Mouse (Mus musculus) kidney, adult 18-20 months (tissue): ENCODE results near the gene Tln2.

Experiments used
- DNase-seq: peaks from one replicate; pipeline ENCODE4 v3.0.0; 2021

The Tln2 gene

DNA sequence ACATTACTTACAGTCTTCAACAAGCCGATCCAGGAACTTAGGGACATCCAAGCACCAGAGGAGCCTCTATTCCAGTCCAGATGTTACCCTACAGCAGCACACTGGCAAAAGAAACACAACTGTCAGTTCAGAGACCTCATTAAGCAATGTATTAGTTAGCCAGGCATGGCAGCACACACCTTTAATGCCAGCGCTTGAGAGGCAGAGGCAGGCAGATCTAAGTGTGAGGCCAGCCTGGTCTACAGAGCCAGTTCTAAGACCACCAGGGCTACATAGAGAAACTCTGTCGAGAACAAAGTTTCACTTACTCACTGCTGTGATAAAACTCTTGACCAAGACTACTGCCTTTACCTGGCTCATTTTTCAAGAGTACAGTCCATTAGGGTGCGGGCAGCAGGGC, at the start of gene Tln2:
Gene Tln2, minus strand, starts transcription at position 101 of the 400 bp plus-strand sequence.
- DNase-seq, result no peak

DNA sequence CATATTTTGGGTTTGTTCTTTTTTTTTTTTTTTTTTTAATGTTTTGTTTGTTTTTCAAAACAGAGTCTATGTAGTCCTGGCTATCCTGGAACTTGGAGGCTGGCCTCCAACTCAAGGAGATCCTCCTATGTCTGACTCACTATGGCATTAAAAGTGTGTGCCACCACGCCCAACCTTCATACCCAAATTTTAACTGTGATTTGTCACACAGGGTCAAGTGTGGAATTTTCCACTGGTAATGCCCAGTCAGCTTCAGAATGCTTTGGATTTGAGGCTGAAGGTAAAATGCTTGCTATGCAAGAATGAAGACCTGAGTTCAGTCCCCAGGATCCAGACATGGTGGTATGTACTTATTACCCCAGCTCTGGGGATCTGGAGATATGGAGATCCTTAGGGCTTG, 49.7 kb upstream of the Tln2 start:
- no peak for DNase-seq

DNA sequence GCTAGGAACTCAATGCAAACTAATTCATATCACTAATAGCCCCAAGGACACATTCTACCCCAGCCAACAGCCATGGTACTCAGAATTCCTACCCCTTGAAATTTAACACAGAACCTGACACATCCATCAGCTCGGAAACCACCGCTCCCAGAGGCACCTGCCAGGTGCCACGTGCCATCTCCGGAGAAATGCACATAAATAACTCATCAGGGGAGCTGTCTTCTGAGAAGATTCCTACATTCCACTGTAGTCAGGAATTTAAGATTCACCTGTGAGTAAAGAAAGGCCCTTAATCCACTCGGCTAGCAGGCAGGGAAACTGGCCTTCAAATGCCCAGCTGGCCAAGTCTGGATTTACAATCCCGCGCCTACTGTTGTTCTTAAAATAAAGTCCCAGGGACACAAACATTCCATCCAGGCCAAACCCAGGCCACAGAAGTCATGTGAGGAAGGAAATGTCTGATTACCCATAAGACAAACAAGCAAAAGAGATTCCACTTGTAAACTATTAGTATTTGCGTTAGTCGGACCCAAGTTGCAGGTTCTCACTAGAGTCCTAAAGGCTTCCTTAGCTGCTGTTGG, 48.4 kb upstream of the Tln2 start:
- DNase-seq, result no peak

DNA sequence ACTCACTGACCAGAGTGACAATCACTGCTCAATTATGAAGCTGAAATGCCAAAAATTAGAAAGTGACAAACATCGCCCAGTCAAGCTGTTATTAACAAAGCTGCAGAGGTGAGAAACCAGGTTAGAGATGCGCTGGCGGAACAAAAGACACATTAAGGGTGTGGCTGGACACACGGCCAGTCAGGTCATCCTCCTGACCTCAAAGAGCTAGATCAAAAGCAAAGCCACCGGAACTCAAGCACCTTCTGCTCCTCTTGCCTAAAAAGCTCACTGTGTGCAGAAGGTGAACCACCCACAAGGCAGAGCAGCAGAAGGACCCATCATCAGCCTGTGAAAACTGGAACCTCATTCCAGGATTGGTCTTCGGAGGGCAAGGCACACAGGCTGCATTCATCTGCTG, 47.8 kb upstream of the Tln2 start:
- no peak for DNase-seq

DNA sequence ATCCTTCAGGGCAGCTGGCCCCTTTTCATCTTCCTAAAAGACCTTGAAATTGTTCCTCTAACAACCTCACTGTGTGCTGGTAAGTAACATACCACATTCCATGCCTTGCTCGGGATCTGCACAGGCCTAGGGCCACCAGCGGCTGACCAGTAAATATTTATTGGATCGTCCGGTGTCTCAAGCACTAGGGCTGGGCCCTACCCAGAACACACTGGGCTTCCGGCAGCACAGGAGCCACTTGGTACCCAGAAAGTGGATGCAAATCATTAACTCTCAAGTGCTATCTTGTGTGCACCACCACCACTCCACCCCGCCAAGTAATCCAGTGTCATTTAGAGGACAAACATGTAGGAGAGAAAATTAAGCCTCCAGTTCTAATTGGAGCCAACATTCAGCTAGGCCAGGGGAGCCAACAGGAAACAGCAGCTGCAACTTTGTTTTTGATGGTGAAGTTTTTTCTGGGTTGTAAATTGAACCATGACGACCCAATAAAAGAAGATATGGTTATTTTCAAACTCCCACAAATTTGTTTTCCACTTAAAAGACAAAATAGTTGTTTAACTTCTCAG, 46.4 kb upstream of the Tln2 start:
- peak; percentile 61 for DNase-seq

DNA sequence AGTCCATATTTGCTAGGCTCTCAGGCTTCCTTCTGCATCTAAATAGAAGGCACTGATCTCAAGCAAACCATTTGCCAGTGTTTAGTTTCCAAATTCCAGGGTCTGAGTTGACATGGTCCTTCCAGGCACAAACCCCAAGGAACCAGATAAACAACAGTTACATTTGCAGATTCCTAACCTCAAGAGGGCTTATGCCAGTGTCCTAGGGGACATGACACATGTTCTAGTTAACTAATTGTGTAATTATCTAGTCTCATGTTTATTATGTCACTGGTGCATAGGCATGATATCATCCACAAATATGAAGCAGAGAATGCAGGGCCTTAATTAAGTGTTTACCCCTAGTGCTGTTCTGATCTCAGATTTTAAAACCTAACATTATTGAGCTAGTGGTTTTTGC, 45.4 kb upstream of the Tln2 start:
- DNase-seq, result no peak

DNA sequence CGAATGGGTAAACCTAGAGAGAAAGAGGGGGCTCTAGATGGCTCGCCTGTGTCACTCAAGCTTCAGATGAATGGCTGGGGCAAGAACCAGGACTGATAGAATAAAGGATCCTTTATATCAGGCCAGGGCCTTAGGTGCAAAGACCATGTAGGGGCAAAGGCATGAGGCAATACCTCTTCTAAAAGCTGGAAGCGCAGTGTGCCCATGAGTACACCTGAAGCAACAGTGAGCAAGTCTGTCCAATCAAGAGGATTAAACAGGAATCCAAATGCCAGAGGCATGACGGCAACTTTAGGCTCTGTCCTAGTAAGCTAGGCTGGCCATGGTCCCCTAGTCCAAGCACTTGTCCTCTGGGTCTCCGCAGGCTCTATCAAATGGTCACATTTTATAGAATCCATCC, 42.8 kb upstream of the Tln2 start:
- no peak for DNase-seq

DNA sequence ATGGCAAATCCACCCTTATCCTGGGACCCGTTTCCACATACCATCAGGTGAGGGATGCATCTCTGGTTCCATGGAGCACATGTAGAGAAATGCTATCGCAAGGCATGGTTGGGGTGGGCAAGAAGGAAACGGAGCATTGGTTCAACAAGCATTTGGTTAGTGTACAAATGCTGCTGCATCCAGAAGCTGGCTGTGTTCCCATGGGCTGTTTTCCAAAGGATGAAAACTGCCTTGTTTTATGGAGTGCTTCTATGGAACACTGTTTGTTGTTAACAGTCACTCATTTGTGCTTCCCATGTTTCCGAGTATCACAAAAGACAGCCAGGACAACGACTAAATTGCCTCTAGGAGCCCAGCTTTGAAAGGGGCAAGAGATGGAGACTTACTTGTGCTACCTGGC, 35.7 kb upstream of the Tln2 start:
- DNase-seq, result no peak

DNA sequence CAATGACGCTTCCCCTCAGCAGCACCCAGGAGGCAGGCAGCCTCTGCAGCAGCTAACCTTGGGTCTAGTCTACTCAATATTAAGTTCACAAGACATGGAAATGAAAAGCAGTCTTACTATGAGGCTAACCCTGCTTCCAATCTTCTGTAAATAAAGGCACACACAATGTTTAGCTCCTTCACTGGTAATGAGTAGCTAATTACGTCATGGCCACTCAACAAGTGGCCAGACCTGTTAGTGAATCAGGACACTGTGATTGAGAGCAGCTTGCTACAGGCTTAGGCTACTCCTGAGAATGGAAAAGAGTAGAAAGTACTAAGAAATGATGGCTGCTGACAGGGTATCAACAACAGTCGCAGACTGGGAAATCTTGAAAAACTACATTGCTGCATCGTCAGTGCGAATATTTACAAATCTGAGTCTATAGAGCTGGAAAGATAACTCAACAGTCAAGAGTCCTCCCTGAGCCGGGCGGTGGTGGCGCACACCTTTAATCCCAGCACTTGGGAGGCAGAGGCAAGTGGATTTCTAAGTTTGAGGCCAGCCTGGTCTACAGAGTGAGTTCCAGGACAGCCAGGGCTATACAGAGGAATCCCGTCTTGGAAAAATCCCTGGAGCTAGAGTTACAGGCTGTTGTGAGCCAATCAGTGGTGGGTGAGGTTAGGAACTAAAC, 34.1 kb upstream of the Tln2 start:
- DNase-seq, result no peak

DNA sequence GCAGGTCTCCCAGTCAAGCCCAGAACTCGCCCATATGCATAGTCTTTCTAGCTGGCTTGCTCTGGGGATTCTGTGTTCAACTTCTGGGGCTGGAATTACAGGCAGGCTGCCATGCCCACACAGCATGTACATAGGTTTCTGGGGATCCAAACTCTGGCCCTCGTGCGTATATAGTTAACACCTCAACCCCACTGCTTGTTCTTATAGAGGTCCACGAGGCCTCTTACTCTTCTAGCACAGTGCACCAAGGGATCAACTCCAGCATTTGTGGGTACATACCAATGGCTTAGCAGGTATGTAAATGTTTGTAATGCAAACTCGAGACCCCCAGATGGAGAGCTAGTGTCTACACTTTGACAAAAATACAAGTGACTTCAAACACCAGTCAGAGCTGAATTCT, 33.2 kb upstream of the Tln2 start:
- DNase-seq, result no peak

DNA sequence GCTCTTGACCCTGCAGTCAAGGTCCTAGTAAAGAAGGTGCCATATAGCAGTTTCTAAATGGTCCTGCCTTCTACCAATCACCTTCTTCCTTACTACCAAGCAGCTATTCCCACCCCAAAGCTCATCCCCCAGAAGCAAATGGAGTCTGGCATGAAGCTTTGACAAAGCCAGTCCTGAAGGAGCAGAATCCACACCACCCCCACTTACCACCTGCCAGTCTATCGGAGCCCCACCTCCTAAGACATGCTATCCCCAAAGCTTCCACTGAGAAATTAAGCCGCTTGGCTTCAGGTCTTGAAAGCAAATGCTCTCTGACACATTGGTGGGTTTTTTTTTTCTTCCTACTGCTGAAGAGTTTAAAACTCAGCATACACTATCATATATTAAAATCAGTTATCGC, 27.6 kb upstream of the Tln2 start:
- DNase-seq, result no peak

DNA sequence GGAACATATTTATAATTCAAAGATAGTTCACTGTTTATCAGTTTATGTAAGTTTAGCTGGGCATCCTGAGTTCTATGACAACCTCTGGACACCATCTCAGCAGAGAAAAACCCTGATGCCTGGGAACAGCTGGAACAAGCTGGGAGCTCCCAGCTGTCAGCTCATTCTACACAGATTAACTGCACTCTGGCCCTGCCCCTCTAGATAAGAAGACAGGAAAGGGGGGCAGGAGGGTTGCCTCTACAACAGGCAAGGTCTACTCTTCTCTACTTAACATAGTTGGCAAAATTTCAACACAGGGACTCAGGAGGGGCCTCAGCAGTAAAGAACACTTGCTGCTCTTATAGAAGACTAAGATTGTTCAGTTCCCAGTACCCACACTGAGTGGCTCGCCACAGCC, 27.0 kb upstream of the Tln2 start:
- no peak for DNase-seq

DNA sequence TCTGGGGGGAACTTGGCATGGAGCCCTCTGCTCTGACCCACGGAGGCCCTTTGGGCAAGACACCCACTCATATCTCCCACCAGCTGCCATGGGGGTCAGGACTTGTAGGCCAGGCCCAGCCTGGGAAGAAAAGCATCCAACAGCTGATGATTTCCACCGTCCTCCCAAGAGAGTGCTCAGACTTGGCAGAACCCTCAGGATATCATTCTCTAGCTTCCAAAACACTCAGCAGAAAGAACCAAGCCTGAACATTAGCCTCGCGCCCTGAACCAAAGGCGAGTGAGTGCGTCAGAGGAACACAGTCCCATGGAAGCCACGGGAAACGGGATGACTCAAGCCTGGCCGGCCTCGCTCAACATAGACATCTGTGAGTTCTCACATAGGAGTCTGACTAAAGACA, 25.4 kb upstream of the Tln2 start:
- peak; percentile 32 for DNase-seq

DNA sequence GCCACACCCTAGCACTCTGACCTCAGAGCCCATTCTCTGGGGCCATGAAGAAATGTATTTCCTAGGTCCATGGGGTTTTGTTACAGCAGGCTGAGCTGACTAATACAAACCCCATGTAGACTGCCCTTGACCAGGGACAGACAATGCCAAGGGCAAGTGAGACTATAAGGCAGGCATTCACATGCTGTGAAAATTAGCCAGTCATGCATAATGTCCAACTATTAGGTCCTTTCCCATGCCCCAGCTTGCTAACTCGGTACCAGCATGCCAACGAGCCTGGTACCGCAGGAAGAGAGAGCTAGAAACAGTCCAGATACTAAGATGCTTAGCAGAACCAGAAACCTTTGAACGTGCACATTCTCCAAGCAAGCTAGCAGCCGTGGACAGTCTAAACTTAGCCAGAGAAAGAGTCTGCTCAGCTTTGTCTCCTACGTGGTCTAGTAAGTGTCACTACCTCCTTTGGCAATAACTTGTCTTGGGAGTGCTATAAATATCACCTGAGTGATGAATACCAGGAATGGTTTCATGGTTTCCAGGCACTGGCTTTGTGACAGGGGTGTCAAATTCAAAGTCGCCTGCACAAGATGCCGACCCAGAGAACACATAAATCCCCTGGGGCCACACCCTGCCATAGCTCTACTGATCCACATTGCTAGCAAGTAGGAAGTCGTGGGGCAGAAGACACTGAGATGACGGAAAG, 22.2 kb upstream of the Tln2 start:
- peak; percentile 40 for DNase-seq

DNA sequence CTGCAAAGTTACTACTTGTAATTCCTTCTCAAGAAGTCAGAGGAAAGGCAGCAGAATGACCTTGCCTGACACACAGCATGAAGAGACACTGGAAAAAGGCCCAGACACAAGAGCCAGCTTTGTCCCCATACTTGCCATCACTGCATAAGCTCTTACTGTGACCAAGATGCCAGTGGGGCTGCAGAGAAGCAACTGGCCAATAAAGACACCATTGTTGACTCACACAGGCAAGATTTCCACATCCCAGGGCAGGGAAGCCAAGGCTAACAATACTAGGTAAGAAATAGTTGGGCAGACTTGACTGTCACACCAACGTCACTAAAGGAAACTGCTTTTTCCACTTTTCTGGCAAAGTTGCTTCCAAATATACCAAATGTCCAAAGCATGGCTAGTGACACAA, 20.0 kb upstream of the Tln2 start:
- DNase-seq, result no peak

DNA sequence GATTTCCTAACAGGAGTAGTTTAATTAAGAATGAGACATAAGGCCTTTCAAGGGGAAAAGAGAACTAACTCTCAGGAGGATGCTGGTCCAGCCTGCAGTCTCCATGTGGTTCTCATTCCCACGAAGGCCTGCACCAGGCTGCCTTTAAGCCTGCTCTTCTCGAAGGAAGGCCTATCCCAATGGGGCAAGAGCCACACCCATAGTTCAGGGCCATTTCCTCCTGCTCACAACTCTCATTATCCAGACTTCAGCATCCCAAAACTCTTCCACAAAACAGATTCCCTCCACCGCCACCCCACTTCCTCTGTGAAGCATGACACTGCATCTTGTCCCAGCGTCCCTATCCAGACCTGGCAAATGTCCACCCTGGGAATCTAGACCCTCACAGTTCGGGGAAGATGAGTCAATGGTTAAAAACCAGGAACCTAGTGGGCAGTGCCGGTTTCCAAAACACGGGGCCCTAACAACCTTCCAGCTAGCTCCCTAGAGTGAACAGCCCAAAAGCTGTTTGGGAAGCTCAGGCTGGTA, 15.3 kb upstream of the Tln2 start:
- DNase-seq, result no peak

DNA sequence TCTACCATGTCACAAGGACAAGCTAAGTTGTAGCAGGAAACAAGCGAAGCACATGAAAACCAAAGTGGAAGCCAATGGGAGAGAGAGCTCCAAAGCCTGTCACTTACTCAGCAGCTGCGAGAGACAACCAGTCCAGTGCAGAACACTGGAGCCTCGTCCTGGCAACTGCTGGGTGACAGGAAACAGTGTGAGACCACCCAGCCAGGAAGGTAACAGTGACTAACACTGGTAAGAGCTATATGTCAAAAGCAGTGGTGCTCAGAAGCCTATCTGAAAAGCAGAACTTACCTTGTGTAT, 14.1 kb upstream of the Tln2 start:
- DNase-seq, result no peak

DNA sequence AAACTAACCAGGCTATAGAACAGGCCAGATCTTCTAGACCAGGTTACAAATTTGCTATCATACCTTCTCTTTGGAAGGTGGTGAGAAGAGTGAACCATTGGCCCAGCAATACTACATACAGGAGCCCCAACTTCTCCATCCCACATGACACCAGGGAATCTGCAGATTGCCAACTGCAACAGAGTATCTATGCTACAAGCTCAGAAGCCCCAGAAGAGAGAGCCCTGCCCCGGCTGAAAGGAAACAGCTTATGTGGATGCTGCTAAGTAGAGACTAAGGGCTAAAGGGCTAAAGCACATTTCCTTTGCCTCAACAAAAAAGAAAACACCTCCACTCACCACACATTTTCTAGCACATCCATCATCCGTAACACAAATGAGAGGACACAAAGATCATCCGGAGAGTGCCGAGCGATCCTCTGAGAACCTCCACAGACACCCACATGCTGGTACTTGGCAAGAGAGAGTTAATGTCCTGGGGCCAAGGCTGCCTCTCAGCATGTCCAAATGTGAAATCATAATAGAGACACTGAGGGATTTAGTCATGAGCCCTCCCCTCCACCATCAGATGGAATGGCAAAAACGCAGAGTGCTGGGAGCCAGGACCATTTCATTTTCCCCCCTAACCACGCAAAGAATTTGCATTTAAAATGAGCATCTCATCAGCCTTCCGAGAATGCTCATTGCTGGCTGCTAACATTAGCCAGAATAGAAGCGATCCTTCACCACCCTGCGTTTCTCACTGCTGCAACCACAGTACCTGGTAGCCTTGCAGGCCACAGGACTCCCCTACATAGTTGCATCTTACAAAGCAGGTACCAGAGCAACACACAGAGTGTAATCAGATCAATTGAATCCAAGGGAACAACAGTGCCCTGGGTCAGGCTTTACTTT, 13.5 kb upstream of the Tln2 start:
- DNase-seq, result no peak

DNA sequence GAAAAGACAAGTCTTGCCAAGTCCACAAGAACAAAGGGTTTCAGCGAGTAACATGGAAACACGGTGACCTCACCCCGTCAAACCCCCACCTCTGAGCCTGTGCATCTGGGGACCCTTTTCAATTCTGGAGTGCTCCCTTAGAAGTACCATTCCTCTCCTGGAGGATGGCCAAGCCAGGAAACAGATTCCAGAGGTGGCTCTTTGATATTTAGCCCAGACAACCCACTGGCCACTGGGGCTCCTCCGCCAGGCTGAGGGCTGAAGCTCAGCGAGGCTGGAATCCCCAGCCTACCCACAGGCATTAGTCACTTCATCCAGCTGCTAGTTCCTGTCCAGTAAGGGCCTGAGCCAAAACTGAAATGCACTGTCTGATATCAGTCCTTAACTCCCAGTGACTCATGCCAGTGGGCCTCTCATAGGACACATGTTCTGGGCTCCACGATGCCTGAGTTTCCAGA, 6.3 kb upstream of the Tln2 start:
- DNase-seq, result no peak

DNA sequence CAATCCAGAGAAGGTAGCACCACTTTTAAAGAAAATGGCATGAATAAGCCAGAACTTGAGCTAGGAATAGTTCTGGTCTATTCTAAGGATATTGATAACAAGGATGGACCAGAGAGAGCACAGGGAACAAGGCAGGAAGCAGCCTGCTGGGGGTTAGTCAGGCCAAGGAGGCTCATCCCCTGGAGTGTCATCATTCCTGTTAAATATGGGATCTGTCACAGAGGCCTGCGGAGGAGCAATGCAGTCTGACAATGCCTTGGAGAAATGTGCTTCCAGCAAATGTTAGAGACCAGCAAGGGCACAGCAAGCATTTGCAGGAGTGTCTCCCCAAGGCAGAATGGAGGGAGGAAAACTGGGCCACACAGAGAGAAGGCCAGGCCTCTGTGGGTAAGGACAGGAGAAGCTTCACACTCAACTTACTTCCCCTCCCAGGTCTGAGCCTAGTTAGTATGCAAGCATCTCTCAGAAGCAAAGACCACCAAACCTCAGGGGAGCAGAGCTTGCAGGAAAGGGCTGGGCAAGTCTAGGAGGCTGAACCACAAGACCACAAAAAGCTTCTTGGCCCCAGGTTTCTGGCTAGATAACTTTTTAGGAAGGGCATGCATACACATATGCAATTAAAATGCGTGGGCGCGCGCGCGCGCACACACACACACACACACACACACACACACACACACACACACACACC, 9.5 kb downstream of the Tln2 start:
- DNase-seq, result no peak

DNA sequence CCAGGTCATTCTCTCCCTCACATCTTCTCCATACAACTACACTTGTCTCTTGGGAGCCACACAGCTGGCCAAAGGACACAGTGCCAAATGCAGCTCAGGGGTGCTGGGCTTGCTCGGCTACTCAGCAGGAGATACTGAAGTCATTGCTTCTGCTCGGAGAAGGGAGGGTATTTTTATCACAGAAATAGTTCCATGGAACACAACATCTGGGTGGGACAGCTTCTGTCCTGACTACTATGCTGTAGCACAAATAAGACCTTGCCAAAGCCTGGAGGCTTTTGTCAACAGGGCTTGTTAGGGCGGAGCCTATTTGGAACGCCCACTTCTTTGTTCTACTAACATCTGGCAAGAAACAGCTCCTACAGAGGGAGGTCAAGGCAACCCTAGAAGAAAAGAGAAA, 10.2 kb downstream of the Tln2 start:
- no peak for DNase-seq

DNA sequence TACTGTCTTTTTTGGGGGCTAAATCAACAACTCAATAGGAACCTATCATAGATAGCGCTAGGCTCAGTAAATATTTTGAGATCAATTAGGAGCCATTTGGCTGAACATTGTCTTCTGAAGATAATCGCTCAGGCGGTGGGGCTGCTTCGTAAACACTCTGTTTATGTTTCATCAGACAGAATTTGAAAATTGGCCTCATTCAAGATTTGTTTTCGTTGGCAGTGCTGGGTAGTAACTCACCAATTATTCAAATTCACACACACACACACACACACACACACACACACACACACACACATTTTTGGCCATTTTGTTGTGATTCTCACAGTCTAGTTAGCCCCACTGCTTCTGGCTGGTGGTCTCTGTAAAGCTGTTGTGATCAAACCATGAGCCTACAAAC, 12.9 kb downstream of the Tln2 start:
- DNase-seq, result no peak

DNA sequence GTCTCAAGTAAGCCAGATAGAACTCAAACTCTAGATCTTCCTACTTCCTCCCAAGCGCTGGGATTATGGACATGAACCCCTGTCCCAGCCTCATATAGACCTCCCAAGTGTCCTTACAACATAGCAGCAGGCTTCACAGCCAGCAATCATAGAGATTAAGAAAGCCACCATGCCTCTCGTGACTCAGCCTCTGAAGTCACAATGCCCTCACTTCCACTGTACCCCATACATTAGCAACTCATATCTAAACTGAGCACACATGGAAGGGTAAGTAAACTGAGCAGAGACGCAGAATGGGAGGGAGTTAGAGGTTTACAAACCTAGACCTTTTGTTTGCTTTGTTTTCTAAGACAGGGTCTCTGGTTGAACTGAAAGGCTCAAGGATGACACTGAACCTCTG, 13.7 kb downstream of the Tln2 start:
- DNase-seq, result no peak
